Mouse (Mus musculus) limb, embryonic 13.5 days (tissue): Measurements from ENCODE around the gene 1700001C19Rik. TPM values are rescaled to one million over a fixed set of nuclear protein-coding genes. Genes with fewer than 3 reads are reported as not detected.

Source experiments
- ATAC-seq: fragments of 200-750 bp; cut with Nextera tagmentation; 2 replicates; pipeline ENCODE4 v1.8.0; 2017; ENCODE audit warnings: low read depth, moderate number of reproducible peaks, moderate TSS enrichment; ENCODE audit not compliant: low FRiP score
- H3K27ac ChIP-seq: fragments of 300-500 bp; sonication (generic); 2 replicates; pipeline ENCODE4 v1.5.1; 2015; ENCODE audit warnings: inconsistent platforms, mild to moderate bottlenecking, moderate library complexity
- H3K27me3 ChIP-seq: fragments of 300-500 bp; sonication (generic); 2 replicates; pipeline ENCODE4 v1.6.1; 2015; ENCODE audit warnings: mild to moderate bottlenecking, inconsistent platforms
- H3K36me3 ChIP-seq: fragments of 300-500 bp; sonication (generic); 2 replicates; pipeline ENCODE4 v1.6.1; 2015; ENCODE audit warnings: inconsistent platforms, mild to moderate bottlenecking, moderate library complexity
- H3K4me1 ChIP-seq: fragments of 300-500 bp; sonication (generic); 2 replicates; pipeline ENCODE4 v1.6.1; 2015; ENCODE audit warnings: inconsistent platforms
- H3K4me2 ChIP-seq: fragments of 300-500 bp; sonication (generic); replicated peaks from 2 replicates; pipeline ENCODE4 v1.6.1; 2015; ENCODE audit warnings: inconsistent platforms, mild to moderate bottlenecking, moderate library complexity
- H3K4me3 ChIP-seq: fragments of 300-500 bp; sonication (generic); 2 replicates; pipeline ENCODE4 v1.5.1; 2015; ENCODE audit warnings: moderate library complexity, mild to moderate bottlenecking, inconsistent platforms
- H3K9ac ChIP-seq: fragments of 300-500 bp; sonication (generic); 2 replicates; pipeline ENCODE4 v1.6.1; 2015; ENCODE audit warnings: mild to moderate bottlenecking, inconsistent platforms
- H3K9me3 ChIP-seq: fragments of 300-500 bp; sonication (generic); 2 replicates; pipeline ENCODE4 v1.6.1; 2016; ENCODE audit warnings: inconsistent platforms
- WGBS: fragments of 180-500 bp; shearing (Covaris S2); methylation state at CpG from one replicate; pipeline ENCODE4 v1.1.7; 2015; 5-methylcytosine and 5-hydroxymethylcytosine counted together
- polyA plus RNA-seq: library from polyadenylated mRNA; unstranded; fragments of >200 nt; fragmentation: Nextera tagmentation; extraction: Ambion mirVana; gene quantifications from 2 replicates; pipeline ENCODE4 v1.2.1, GENCODE M21; 2015

The 1700001C19Rik gene
- polyA plus RNA-seq = 0.24 TPM in 1 of 2 replicates, not detected in the other

GRCm38 (mm10) chr17:47436907-47437547 lies at the start of gene 1700001C19Rik:
Gene 1700001C19Rik, minus strand, starts transcription at chr17:47437376.
- H3K36me3 ChIP-seq = no peaks in the 10 kb centered on the region
- 2% methylated on average over 25 of the region's 25 CpGs for WGBS
- no peaks in the 10 kb centered on the region for H3K9me3 ChIP-seq
- H3K4me3 ChIP-seq = peak within 1 kb of the TSS; percentile 46
- peaks cover 17% of the 10 kb centered on the region for H3K4me1 ChIP-seq
- H3K9ac ChIP-seq = peak within 1 kb of the TSS; percentile 55
- ATAC-seq = no peak
- peaks cover 63% of the 10 kb centered on the region for H3K27me3 ChIP-seq
- peak within 1 kb of the TSS; percentile 77 for H3K4me2 ChIP-seq
- no peak within 1 kb of the TSS for H3K27ac ChIP-seq

GRCm38 (mm10) chr17:47485791-47486190 lies 48.6 kb upstream of the 1700001C19Rik start:
- H3K9me3 ChIP-seq = no peaks in the 10 kb centered on the region
- H3K27me3 ChIP-seq = no peaks in the 10 kb centered on the region
- H3K4me1 ChIP-seq = peaks cover 19% of the 10 kb centered on the region
- no peak overlapping the region for H3K4me3 ChIP-seq
- ATAC-seq = no peak; the same call in 1 of the 2 replicates
- H3K9ac ChIP-seq = no peak overlapping the region
- H3K36me3 ChIP-seq = peaks cover 31% of the 10 kb centered on the region
- no peak overlapping the region for H3K4me2 ChIP-seq
- 83% methylated on average over 3 of the region's 3 CpGs for WGBS
- H3K27ac ChIP-seq = no peak overlapping the region

DNA sequence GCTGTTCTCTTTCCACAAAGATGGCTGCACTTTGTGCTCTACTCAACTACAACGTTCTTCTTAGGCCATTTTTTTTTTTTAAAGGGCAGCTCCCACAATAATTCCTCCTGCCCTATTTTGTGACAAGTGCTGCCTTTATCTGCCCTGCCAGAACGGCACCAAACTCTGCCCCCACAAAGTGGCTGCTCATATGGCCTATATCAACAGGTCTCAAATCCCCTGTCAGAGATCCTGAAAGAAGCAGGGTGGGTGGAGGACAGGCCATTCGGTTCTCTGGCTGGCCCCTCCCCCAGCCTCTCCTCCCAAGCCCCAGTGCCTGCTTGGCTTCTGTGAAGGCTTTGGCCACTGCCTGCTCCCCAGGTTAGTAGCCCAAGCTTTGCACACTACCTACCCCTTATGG lies 47.8 kb upstream of the 1700001C19Rik start:
- peaks cover 23% of the 10 kb centered on the region for H3K36me3 ChIP-seq
- no peaks in the 10 kb centered on the region for H3K9me3 ChIP-seq
- H3K4me1 ChIP-seq = peaks cover 19% of the 10 kb centered on the region
- ATAC-seq = no peak
- H3K27ac ChIP-seq = peak overlapping the region; percentile 10; the same call in 1 of the 2 replicates
- no peak overlapping the region for H3K4me2 ChIP-seq
- H3K9ac ChIP-seq = no peak overlapping the region
- WGBS = 6% methylated on average over 3 of the region's 3 CpGs
- H3K4me3 ChIP-seq = no peak overlapping the region
- H3K27me3 ChIP-seq = no peaks in the 10 kb centered on the region

- Histone ChIP-seq H3K36me3 (peaks cover 17% of the 10 kb centered on the region), H3K27me3 (no peaks in the 10 kb centered on the region), H3K27ac (peak overlapping the region; percentile 10; the same call in 1 of the 2 replicates), H3K4me1 (peaks cover 19% of the 10 kb centered on the region), H3K4me3 (no peak overlapping the region), H3K9me3 (no peaks in the 10 kb centered on the region), H3K4me2 (no peak overlapping the region), H3K9ac (no peak overlapping the region)
- WGBS = 21% methylated on average over 1 of the region's 1 CpGs
- ATAC-seq = peak; percentile 33; the same call in 1 of the 2 replicates
Observed at GRCm38 (mm10) chr17:47484241-47484921, 47.2 kb upstream of the 1700001C19Rik start.

DNA sequence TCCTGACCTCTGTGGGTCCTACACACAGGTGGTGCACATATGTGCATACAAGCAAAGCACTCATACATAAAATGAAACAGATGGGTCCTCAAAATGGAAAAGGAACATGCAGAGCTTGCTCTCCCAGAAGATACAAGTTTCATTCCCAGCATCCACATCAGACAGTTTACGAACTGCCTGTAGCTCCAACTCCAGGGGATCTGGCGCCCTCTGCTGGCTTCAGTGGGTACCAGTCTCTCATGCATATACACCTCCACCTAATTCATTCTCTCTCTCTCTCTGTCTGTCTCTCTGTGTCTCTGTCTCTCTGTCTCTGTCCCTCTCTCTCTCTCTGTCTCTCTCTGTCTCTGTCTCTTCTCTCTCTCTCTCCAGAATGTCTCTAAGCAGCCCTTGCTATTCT lies 45.2 kb upstream of the 1700001C19Rik start:
- 0 out of 2 replicates have a peak, but pooled peaks cover 3% of the 10 kb centered on the region for H3K36me3 ChIP-seq
- peaks cover 19% of the 10 kb centered on the region for H3K4me1 ChIP-seq
- H3K9me3 ChIP-seq = no peaks in the 10 kb centered on the region
- no peak overlapping the region for H3K27ac ChIP-seq
- no peak overlapping the region for H3K4me2 ChIP-seq
- no peak overlapping the region for H3K4me3 ChIP-seq
- 38% methylated on average over 2 of the region's 2 CpGs for WGBS
- no peak for ATAC-seq
- no peaks in the 10 kb centered on the region for H3K27me3 ChIP-seq
- no peak overlapping the region for H3K9ac ChIP-seq

GRCm38 (mm10) chr17:47479887-47480286 lies 42.7 kb upstream of the 1700001C19Rik start:
- ATAC-seq = no peak
- no peaks in the 10 kb centered on the region for H3K36me3 ChIP-seq
- H3K27me3 ChIP-seq = no peaks in the 10 kb centered on the region
- peaks cover 11% of the 10 kb centered on the region for H3K4me1 ChIP-seq
- H3K27ac ChIP-seq = no peak overlapping the region
- no peak overlapping the region for H3K9ac ChIP-seq
- no peak overlapping the region for H3K4me2 ChIP-seq
- 67% methylated on average over 3 of the region's 3 CpGs for WGBS
- H3K4me3 ChIP-seq = no peak overlapping the region
- no peaks in the 10 kb centered on the region for H3K9me3 ChIP-seq

GRCm38 (mm10) chr17:47475714-47476113 lies 38.5 kb upstream of the 1700001C19Rik start:
- Histone ChIP-seq H3K9ac (no peak overlapping the region), H3K27ac (no peak overlapping the region), H3K4me3 (no peak overlapping the region), H3K4me2 (no peak overlapping the region), H3K4me1 (peaks cover 13% of the 10 kb centered on the region), H3K36me3 (no peaks in the 10 kb centered on the region), H3K9me3 (no peaks in the 10 kb centered on the region), H3K27me3 (peaks cover 15% of the 10 kb centered on the region; the same call in 1 of the 2 replicates)
- no peak for ATAC-seq
- WGBS = 57% methylated on average over 3 of the region's 3 CpGs

GRCm38 (mm10) chr17:47475181-47475580 lies 38.0 kb upstream of the 1700001C19Rik start:
- Histone ChIP-seq H3K9me3 (no peaks in the 10 kb centered on the region), H3K27ac (no peak overlapping the region), H3K4me2 (no peak overlapping the region), H3K36me3 (no peaks in the 10 kb centered on the region), H3K9ac (no peak overlapping the region), H3K4me3 (no peak overlapping the region), H3K27me3 (peaks cover 20% of the 10 kb centered on the region), H3K4me1 (peaks cover 17% of the 10 kb centered on the region)
- WGBS = 81% methylated on average over 4 of the region's 4 CpGs
- no peak for ATAC-seq

- H3K4me3 ChIP-seq = no peak overlapping the region
- ATAC-seq = no peak
- H3K4me1 ChIP-seq = peaks cover 17% of the 10 kb centered on the region
- no peaks in the 10 kb centered on the region for H3K9me3 ChIP-seq
- no peak overlapping the region for H3K9ac ChIP-seq
- no peak overlapping the region for H3K27ac ChIP-seq
- peaks cover 29% of the 10 kb centered on the region for H3K27me3 ChIP-seq
- H3K4me2 ChIP-seq = no peak overlapping the region
- H3K36me3 ChIP-seq = no peaks in the 10 kb centered on the region
- 81% methylated on average over 4 of the region's 4 CpGs for WGBS
Observed at GRCm38 (mm10) chr17:47474250-47474649, 37.1 kb upstream of the 1700001C19Rik start.

GRCm38 (mm10) chr17:47473434-47473974 lies 36.3 kb upstream of the 1700001C19Rik start:
- Histone ChIP-seq H3K4me2 (no peak overlapping the region), H3K9me3 (no peaks in the 10 kb centered on the region), H3K36me3 (no peaks in the 10 kb centered on the region), H3K9ac (no peak overlapping the region), H3K27me3 (peaks cover 37% of the 10 kb centered on the region), H3K4me1 (peaks cover 18% of the 10 kb centered on the region), H3K27ac (no peak overlapping the region), H3K4me3 (no peak overlapping the region)
- no peak for ATAC-seq
- WGBS = 20% methylated on average over 8 of the region's 8 CpGs

DNA sequence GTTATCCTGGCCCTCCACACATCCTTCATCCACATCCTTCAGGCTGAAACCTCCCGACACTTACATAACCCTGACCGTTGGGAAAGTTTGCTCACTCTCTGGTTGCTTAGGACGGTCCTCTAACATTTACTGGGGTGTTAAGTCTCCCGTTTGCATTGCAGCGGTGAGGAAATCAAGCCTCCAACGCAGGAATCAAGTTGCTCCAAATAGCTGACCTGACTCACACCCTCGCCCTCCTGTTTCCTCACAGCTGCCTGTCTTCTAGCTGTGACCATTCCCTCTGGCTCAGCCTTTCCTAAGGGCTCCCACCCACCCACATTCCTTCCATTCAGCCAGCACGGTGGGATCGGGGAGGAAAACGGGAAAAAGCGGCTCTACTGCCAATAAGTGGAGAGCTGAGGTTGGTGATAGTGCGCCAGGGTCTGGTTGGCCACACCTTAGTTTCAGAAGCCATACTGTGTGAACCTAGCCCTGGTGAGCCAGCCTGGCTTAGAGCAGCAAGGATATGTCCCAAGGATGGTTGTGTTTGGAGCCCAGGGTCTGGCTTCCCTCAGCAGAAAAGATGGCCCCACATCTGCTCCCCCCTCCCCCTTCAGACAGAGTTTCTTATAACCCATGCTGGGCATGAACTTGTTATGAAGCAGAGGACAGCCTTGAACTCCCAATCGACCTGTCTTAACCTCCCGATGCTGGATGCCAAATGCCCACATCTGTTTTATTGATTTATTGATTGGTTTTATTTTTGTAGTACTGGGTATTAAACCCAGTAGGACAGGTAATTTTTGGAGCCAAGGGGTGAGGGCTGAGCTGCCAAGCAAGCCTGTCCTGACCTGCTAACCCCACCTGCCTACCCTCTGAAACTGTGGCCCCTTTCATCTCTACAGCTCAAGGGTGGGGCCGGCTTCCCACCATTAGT lies 35.5 kb upstream of the 1700001C19Rik start:
- WGBS = 30% methylated on average over 15 of the region's 15 CpGs

More for the DNA sequence above, 35.5 kb upstream of the 1700001C19Rik start:
- Histone ChIP-seq H3K27me3 (peaks cover 45% of the 10 kb centered on the region), H3K9me3 (no peaks in the 10 kb centered on the region), H3K4me2 (no peak overlapping the region), H3K4me3 (no peak overlapping the region), H3K27ac (no peak overlapping the region), H3K9ac (no peak overlapping the region), H3K36me3 (no peaks in the 10 kb centered on the region), H3K4me1 (peaks cover 21% of the 10 kb centered on the region)
- no peak for ATAC-seq
